Mouse (Mus musculus) MEL-GATA-1-ER (cell line): Measurements from ENCODE around the gene H2-K1.

ENCODE experiments used
- DNase-seq: peaks from one replicate; pipeline ENCODE4 v3.0.0-alpha.2; 2012; ENCODE audit warnings: low read depth; ENCODE audit errors: extremely low read depth

Gene H2-K1

GRCm38 (mm10) chr17:34000150-34000537 is at the start of gene H2-K1:
TSS of gene H2-K1 (minus strand) at chr17:34000347.
- DNase-seq: peak; percentile 86

DNA sequence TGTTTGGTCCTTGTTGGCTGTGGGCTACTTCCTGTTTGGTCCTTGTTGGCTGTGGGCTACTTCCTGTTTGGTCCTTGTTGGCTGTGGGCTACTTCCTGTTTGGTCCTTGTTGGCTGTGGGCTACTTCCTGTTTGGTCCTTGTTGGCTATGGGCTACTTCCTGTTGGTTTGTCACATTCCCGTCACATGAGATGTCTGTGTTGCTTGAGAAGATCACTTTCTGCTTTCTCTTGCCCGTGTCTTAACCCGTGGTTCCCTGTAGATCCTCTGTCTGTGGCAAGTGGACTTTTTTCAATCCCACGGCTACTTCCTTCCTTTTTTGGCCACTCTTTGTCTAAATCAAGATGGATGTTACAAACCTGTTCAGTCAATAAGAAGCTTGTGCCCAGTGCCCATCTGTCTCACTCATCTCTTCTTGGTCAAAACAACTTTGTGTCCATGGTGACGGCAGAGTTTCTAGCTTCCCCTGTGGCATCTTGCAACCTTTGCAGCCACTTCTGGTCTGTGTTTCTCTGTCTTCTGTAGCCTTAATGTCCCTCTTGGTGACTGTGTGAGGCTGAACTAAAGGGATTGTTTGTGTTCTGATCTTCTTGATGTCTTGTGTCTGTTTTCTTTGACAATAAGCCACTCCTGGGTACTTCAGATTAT is 47.4 kb upstream of the H2-K1 start:
- DNase-seq: no peak

- no peak for DNase-seq
These were observed 45.8 kb upstream of the H2-K1 start for GRCm38 (mm10) chr17:34045941-34046340.

DNA sequence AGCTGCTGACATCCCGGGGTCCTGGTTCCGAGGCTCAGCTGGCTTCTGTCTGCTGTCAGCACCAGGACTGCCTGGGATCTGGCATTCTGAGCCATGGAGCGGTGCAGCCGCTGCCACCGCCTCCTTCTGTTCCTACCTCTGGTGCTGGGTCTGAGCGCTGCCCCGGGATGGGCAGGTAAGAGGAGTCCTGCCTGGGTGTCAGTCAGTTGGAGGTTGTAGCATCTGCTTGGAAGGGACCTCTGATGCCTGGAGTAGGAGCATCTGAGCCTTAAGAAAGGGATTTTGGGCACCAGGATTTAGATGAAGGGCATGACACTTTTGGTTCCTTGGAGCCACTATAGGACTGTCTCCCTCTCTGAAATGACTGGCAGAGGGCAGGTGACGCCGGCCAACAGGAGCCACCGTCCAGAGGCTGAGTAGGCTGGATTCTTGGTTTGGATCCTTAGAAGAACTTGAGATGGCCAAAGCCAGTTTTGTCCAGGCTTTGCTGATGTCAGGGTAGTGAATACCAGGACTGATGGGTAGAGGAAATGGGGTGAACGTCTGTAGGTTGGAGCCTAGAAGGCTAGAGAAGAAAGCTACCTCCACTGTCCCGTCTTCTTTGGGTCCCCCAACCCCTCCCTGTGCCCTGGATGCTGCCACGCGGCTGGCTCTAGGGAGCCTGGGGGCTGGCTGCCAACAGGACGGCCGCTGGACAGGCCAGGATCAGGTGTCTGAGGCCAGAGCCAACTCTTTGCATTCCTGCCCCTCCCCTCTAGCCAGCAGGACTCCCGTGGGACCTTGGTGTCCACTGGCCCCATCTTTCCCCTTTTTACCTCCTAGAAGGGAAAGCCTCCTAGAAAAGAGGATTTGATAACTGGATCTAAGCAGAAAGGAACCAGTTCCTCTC is 39.7 kb upstream of the H2-K1 start:
- no peak for DNase-seq

GRCm38 (mm10) chr17:34038878-34039561 is 38.9 kb upstream of the H2-K1 start, which contains the start of gene Col11a2:
TSS of gene Col11a2 (plus strand) at chr17:34039437.
- no peak for DNase-seq

- DNase-seq: no peak
These were observed 38.3 kb upstream of the H2-K1 start for GRCm38 (mm10) chr17:34038440-34038839.

DNA sequence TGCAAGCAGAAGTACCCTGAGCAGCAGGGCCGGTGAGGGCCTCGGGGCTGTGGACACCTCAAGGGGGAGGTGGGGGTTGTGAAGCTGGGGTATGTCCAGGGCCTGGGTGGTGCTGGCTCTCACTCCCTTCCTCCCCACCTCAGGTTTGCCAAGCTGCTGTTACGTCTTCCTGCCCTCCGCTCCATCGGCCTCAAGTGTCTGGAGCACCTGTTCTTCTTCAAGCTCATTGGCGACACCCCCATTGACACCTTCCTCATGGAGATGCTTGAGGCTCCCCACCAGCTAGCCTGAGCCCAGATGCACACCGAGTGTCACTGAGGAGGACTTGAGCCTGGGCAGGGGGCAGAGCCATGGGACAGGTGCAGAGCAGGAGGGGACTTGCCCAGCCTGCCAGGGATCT is 37.1 kb upstream of the H2-K1 start:
- DNase-seq: no peak

DNA sequence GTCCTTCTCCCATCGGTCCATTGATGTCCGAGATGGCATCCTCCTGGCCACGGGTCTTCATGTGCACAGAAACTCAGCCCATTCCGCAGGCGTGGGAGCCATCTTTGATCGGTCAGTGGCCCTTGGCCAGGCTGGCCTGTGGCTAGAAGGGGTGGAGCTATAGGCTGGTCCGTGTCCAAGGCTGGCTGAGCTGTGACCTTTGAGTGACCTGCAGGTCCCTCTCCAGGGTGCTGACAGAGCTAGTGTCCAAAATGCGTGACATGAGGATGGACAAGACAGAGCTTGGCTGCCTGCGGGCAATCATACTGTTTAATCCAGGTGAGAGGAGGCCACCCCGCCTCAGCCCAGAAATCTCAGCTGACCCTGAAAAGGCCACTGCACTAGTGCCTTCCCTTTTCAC is 36.5 kb upstream of the H2-K1 start:
- no peak for DNase-seq

DNA sequence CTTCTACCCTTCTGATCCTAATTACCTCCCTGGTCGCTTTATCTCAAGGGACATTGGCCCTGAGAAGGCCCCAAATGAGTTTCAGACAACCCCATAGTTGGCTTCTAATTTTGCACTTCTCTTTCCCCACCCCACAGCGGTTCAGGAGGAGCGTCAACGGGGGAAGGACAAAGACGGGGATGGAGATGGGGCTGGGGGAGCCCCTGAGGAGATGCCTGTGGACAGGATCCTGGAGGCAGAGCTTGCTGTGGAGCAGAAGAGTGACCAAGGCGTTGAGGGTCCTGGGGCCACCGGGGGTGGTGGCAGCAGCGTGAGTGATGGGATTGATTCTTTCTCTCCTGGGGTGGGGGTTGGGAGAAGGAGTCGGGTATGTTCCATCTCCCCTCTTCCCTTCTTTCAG is 35.4 kb upstream of the H2-K1 start:
- DNase-seq: no peak

DNA sequence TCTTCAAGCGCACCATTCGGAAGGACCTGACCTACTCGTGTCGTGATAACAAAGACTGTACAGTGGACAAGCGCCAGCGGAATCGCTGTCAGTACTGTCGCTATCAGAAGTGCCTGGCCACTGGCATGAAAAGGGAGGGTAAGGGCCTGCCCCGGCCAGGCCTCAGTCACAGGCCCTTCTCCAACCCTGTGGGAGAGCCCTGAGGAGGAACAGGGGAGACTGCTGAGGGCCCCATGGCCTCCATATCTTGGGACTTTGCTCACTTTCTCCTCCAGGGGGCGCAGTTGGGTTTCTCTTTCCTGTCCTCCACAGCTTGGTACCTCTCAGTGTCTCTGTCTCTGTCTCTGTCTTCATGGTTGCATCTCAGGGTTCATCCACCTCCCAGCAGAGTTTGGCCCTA is 33.9 kb upstream of the H2-K1 start:
- no peak for DNase-seq

DNA sequence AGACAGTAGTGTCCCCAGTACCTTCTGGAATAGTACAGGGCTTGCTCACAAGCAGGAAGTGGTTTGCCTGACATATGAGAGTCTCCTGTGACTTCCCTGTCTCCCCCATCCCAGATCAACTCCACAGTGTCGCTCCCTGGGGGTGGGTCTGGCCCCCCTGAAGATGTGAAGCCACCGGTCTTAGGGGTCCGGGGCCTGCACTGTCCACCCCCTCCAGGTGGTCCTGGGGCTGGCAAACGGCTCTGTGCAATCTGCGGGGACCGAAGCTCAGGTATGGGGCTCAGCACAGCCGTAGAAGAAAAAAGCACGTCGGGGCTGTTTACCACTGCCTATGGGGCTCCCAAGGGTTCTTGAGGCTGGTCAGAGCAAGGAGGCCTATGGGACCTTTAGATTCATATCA is 33.3 kb upstream of the H2-K1 start:
- no peak for DNase-seq

- no peak for DNase-seq
These were observed 32.7 kb upstream of the H2-K1 start for GRCm38 (mm10) chr17:34032806-34033205.

- no peak for DNase-seq
These were observed 32.1 kb upstream of the H2-K1 start for GRCm38 (mm10) chr17:34032174-34032632.

DNA sequence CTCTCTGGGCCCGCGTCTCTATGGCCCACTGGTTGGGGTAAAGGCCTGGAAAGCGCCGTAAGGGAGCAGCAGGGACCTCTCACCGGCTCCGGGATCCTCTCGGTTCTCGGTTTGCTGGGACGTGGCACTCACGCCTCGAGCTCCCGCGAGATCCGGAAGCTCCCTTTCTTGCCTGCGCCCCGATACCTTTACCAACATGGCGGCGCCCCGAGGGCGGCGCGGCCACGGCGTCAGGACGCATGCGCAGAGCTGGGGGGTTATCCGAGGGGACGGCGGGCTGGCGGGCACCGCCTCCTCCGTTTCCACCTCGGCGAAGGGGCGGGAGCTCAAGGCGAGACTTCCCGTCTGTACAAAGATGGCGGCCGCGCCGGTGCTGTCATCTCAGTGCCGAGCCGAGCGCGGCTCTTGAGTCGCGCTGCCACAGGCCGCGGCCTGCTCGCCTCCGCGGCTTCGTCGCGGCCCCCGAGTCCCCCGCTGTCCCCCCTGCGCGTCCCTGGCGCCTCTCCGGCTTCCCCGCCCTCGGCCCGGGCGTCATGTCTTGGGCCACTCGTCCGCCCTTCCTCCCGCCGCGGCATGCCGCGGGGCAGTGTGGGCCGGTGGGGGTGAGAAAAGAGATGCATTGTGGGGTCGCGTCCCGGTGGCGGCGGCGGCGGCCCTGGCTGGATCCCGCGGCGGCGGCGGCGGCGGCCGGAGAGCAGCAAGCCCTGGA is 31.5 kb upstream of the H2-K1 start, which contains the start of the genes Slc39a7 and Rxrb:
Gene Slc39a7, minus strand, starts transcription at position 218 of the 709 bp plus-strand sequence.
Gene Rxrb, plus strand, starts transcription at position 348 of the 709 bp plus-strand sequence.
- peak; percentile 85 for DNase-seq

GRCm38 (mm10) chr17:34030861-34031326 is 30.7 kb upstream of the H2-K1 start:
- DNase-seq: no peak

DNA sequence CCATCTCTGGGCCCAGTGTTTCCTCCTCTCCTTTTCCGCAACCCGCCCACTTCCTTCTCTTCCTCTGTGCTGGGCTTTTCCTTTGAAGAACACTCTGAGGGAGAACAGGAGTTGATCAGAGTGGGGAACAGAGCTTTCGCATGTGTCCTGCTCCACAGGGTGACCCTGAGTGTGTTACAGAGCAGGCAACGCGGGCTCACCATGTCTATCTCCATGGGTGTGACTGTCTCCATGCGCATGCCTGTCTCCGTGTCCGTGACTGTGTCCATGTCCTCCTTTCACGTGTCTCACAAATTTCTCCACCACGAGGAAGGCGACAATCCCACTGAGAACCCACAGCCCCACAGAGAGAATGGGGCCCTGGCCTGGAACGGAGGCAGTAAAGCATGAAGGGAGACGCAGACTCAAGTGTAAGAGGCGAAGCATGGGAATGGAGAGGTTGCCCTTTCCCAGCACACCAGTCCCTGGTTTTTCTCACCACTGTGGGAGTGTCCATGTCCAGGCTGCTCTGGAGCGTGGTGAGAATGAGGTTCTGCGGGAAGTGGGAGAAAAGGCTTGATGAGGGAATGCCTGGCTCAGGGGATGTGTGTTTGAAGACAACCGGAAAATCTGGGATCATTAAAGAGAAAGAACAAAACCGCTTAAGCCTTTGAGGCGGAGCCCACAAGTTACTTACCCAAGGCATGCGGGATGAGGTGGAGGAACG is 29.9 kb upstream of the H2-K1 start:
- no peak for DNase-seq

DNA sequence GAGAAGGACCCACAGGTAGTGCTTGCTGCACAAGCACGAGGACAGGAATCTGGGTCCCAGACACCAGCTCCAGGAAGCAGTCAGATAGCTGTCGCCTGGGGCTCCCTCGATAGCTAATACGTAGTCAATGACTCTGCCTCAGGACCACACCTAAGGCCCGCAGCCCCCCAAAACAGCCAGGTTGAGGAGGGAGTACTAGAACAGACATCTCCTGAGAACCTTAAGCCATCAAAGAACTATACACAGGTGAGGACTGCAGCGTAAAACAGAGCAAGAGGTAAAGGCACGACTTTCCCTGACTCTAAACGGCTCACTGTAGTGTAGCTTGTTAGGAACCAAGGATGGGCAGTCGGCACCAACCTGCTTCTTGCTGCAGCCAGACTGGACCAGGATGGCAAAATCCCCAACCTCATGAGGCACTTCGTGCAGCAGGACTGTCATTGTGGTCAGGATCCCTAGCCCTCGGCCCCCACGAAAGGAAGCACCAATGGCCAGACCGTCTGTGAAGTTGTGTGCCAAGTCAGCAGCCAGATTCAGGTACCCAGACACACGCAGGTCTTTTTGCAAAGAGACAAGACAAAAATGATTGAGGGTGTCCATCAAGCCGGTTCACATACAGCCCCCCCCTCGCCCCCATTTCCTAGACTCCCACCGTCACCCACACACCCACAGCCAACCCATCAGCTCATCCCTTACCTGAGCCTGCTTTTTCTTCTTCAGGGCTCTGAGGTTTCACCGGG is 29.2 kb upstream of the H2-K1 start:
- no peak for DNase-seq

GRCm38 (mm10) chr17:34028501-34029149 is 28.5 kb upstream of the H2-K1 start:
- DNase-seq: no peak

- DNase-seq: peak; percentile 87
These were observed 27.6 kb upstream of the H2-K1 start, which contains the start of gene H2-Ke6 for GRCm38 (mm10) chr17:34027656-34028223. TSS of gene H2-Ke6 (minus strand) at chr17:34028060.
